17 mouse cellular contexts compared by ENCODE assay signal in the genomic region with DNA sequence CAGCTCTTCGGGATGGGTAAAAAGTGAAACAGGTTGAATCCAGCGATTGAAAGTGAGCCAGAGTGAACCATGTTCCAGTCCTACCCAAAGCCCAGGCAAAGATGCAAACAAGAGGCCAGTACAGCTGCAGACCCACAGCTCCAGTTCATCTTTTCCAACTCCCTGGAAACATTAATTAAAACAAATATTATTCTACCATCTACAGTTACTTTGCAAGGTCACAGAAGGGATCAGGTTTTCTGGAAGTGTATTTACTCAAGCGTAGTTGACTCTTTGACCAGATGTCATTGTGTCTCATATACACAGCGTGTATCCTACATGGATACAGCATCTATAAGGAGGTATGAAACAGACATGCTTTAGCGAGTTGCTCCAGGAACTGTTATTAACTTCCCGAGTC.
"Had no signal": no experiment of that assay in that cellular context is flagged by ENCODE, and none has a peak within 500 bp of the region (broad histone marks: within the 10 kb centered on the region; RNA-seq: fewer than 3 reads in every experiment).

No protein-coding gene starts in this region.

- DNase-seq: kidney, adult 9 months; kidney, postnatal 36 days; layer of hippocampus, postnatal 36 days; liver, embryonic 13.5 days; retina, postnatal 1 day; right cerebral cortex, postnatal 25 days; spleen, adult 18-20 months; thymus, postnatal 25 days had no signal

- H3K9ac ChIP-seq: intestine, embryonic 15.5 days; liver, embryonic 13.5 days; lung, embryonic 14.5 days; midbrain, embryonic 15.5 days; neural tube, embryonic 13.5 days; stomach, embryonic 15.5 days had no signal

- H3K27ac ChIP-seq: intestine, embryonic 15.5 days; left cerebral cortex, adult 2 months; liver, embryonic 13.5 days; macrophage; midbrain, embryonic 10.5 days; midbrain, embryonic 15.5 days; neural tube, embryonic 13.5 days; stomach, embryonic 15.5 days had no signal

- ATAC-seq: intestine, embryonic 15.5 days; lung, postnatal 0 days; midbrain, embryonic 15.5 days had no signal

- H3K4me2 ChIP-seq: intestine, embryonic 15.5 days; liver, embryonic 13.5 days; lung, embryonic 14.5 days; midbrain, embryonic 15.5 days; neural tube, embryonic 13.5 days; stomach, embryonic 15.5 days had no signal

- H3K9me3 ChIP-seq: intestine, embryonic 15.5 days; liver, embryonic 13.5 days; midbrain, embryonic 10.5 days; midbrain, embryonic 15.5 days; neural tube, embryonic 13.5 days; stomach, embryonic 15.5 days had no signal

- H3K36me3 ChIP-seq: intestine, embryonic 15.5 days; liver, embryonic 13.5 days; midbrain, embryonic 10.5 days; midbrain, embryonic 15.5 days; neural tube, embryonic 13.5 days; stomach, embryonic 15.5 days had no signal

- H3K27me3 ChIP-seq: intestine, embryonic 15.5 days; liver, embryonic 13.5 days; midbrain, embryonic 15.5 days; neural tube, embryonic 13.5 days; stomach, embryonic 15.5 days had no signal

- H3K4me3 ChIP-seq: intestine, embryonic 15.5 days; left cerebral cortex, adult 2 months; liver, embryonic 13.5 days; midbrain, embryonic 10.5 days; midbrain, embryonic 15.5 days; neural tube, embryonic 13.5 days; stomach, embryonic 15.5 days had no signal

- H3K4me1 ChIP-seq: intestine, embryonic 15.5 days; liver, embryonic 13.5 days; midbrain, embryonic 10.5 days; midbrain, embryonic 15.5 days; stomach, embryonic 15.5 days had no signal
